Mouse (Mus musculus) forebrain, embryonic 12.5 days (tissue): ENCODE results near the gene Vav2. TPM values are rescaled to one million over a fixed set of nuclear protein-coding genes. Genes with fewer than 3 reads are reported as not detected.
A peak's percentile ranks its signal among the peaks of the same experiment; 100 is the strongest.

Experiments used
- ATAC-seq: fragments of 200-750 bp; cut with Nextera tagmentation; 2 replicates; pipeline ENCODE4 v1.8.0; 2017; ENCODE audit warnings: moderate TSS enrichment; ENCODE audit not compliant: low FRiP score
- H3K27ac ChIP-seq: fragments of 300-500 bp; sonication (generic); 2 replicates; pipeline ENCODE4 v1.5.1; 2016; ENCODE audit warnings: mild to moderate bottlenecking
- H3K27me3 ChIP-seq: fragments of 300-500 bp; sonication (generic); 2 replicates; pipeline ENCODE4 v1.6.1; 2016; ENCODE audit warnings: mild to moderate bottlenecking
- H3K36me3 ChIP-seq: fragments of 300-500 bp; sonication (generic); replicated peaks from 2 replicates; pipeline ENCODE4 v1.6.1; 2016; ENCODE audit warnings: mild to moderate bottlenecking
- H3K4me1 ChIP-seq: fragments of 300-500 bp; sonication (generic); 2 replicates; pipeline ENCODE4 v1.6.1; 2016
- H3K4me2 ChIP-seq: fragments of 300-500 bp; sonication (generic); 2 replicates; pipeline ENCODE4 v1.6.1; 2016; ENCODE audit warnings: mild to moderate bottlenecking, moderate library complexity
- H3K4me3 ChIP-seq: fragments of 300-500 bp; sonication (generic); replicated peaks from 2 replicates; pipeline ENCODE4 v1.5.1; 2016; ENCODE audit warnings: mild to moderate bottlenecking
- H3K9ac ChIP-seq: fragments of 300-500 bp; sonication (generic); 2 replicates; pipeline ENCODE4 v1.6.1; 2016; ENCODE audit warnings: mild to moderate bottlenecking
- H3K9me3 ChIP-seq: fragments of 300-500 bp; sonication (generic); 2 replicates; pipeline ENCODE4 v1.6.1; 2016
- WGBS: fragments of 180-500 bp; shearing (Covaris S2); methylation state at CpG from one replicate; pipeline ENCODE4 v1.1.7; 2016; 5-methylcytosine and 5-hydroxymethylcytosine counted together
- polyA plus RNA-seq: library from polyadenylated mRNA; unstranded; fragments of >200 nt; fragmentation: Nextera tagmentation; extraction: Ambion mirVana; gene quantifications from 2 replicates; pipeline ENCODE4 v1.2.1, GENCODE M21; 2016

Gene Vav2
- polyA plus RNA-seq, 1 experiment from 2014 or later, result 17.2 TPM

DNA sequence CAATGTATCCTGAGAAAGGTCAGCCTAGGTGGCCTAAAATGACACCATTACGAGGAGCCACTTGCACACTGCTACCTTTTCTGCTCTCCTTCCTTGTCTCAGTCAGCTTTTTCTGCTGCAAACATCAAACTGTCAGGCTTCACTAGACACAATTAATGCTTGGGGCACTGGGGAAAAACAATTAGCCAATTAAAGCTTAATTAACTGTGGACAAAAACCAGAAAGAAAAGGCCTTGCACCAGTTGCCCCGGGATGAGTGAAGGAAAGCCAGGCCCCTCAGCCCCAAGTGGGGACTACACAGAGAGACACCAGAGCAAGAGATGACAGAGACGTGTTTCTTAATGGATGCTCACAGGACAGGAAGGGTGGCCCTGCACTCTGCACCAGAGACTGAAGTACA, 51.7 kb downstream of the Vav2 start:
- Histone ChIP-seq H3K4me2 (no peak overlapping the region), H3K27ac (no peak overlapping the region), H3K27me3 (peaks cover 6% of the 10 kb centered on the region; the same call in 1 of the 2 replicates), H3K4me3 (no peak overlapping the region), H3K36me3 (no peaks in the 10 kb centered on the region), H3K4me1 (peaks cover 62% of the 10 kb centered on the region), H3K9me3 (no peaks in the 10 kb centered on the region), H3K9ac (no peak overlapping the region)
- 14% methylated on average over 3 of the region's 3 CpGs for WGBS
- ATAC-seq, result 0 out of 2 replicates have a peak, but pooled peaks have one; percentile 17

- Histone ChIP-seq H3K27ac (no peak overlapping the region), H3K4me1 (peaks cover 46% of the 10 kb centered on the region)
Measured at GRCm38 (mm10) chr2:27373349-27373748, 53.5 kb downstream of the Vav2 start.

GRCm38 (mm10) chr2:27371450-27371849, 55.4 kb downstream of the Vav2 start:
- 88% methylated on average over 2 of the region's 2 CpGs for WGBS
- Histone ChIP-seq H3K9ac (no peak overlapping the region), H3K27ac (no peak overlapping the region), H3K4me3 (no peak overlapping the region), H3K27me3 (peaks cover 2% of the 10 kb centered on the region; the same call in 1 of the 2 replicates), H3K9me3 (no peaks in the 10 kb centered on the region), H3K4me1 (peaks cover 31% of the 10 kb centered on the region), H3K36me3 (no peaks in the 10 kb centered on the region), H3K4me2 (no peak overlapping the region)
- ATAC-seq, result no peak

More at GRCm38 (mm10) chr2:27373349-27373748, 53.5 kb downstream of the Vav2 start:
- Histone ChIP-seq H3K4me2 (no peak overlapping the region), H3K36me3 (no peaks in the 10 kb centered on the region), H3K4me3 (no peak overlapping the region), H3K9me3 (no peaks in the 10 kb centered on the region), H3K27me3 (peaks cover 6% of the 10 kb centered on the region; the same call in 1 of the 2 replicates), H3K9ac (no peak overlapping the region)
- ATAC-seq, result no peak
- 35% methylated on average over 12 of the region's 12 CpGs for WGBS

DNA sequence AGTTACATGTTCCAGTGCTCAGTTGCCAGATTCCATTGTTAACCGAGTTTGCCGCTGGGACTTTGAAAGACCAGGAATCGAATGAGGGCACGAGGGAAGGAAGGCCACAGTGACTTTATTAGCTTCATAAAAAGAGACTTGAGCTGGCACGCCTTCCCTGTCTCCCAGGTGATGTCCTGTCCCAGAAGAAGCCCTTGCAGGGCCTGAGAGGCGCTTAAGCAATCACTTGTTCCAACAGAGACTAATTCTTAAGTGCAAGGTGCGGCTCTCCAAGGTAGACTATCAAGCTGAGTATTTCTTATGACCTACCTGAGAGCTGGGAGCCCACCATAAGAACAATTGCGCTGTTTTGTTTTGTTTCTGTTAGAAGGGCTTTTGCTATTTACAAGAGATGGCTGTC, 57.9 kb downstream of the Vav2 start:
- no peak overlapping the region for H3K27ac ChIP-seq
- ATAC-seq, result no peak
- H3K4me3 ChIP-seq, result no peak overlapping the region
- peaks cover 16% of the 10 kb centered on the region for H3K4me1 ChIP-seq
- no peak overlapping the region for H3K4me2 ChIP-seq
- no peaks in the 10 kb centered on the region for H3K27me3 ChIP-seq
- WGBS, result 84% methylated on average over 8 of the region's 8 CpGs
- H3K9me3 ChIP-seq, result no peaks in the 10 kb centered on the region
- H3K36me3 ChIP-seq, result no peaks in the 10 kb centered on the region
- H3K9ac ChIP-seq, result no peak overlapping the region

DNA sequence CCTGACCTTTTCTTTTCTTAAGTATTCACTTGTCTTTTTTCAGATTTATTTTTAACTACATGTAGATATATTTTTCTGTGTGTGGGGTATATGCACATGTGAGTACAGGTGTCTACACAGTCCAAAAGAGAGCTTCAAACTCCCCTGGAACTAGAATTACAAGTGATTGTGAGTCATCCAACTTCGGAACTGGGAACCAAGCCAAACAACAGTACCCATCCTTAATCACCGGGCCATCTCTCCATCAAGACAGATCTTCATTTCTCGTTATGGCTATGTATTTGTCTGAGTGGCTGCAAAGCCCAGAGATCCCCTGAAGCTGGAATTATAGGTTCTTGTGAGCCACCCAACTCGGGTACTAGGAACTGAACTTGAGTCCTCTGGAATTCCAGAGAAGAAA, 61.5 kb downstream of the Vav2 start:
- Histone ChIP-seq H3K4me2 (no peak overlapping the region), H3K27me3 (no peaks in the 10 kb centered on the region), H3K27ac (no peak overlapping the region), H3K9ac (no peak overlapping the region), H3K36me3 (no peaks in the 10 kb centered on the region), H3K4me1 (peaks cover 31% of the 10 kb centered on the region), H3K4me3 (no peak overlapping the region), H3K9me3 (no peaks in the 10 kb centered on the region)
- 84% methylated on average over 4 of the region's 4 CpGs for WGBS
- no peak for ATAC-seq

- Histone ChIP-seq H3K9me3 (no peaks in the 10 kb centered on the region), H3K27ac (peak overlapping the region; percentile 63; the same call in 1 of the 2 replicates), H3K4me3 (no peak overlapping the region), H3K4me2 (no peak overlapping the region), H3K27me3 (no peaks in the 10 kb centered on the region), H3K4me1 (peaks cover 47% of the 10 kb centered on the region), H3K9ac (no peak overlapping the region), H3K36me3 (no peaks in the 10 kb centered on the region)
- WGBS, result 34% methylated on average over 5 of the region's 5 CpGs
- ATAC-seq, result no peak
Measured at GRCm38 (mm10) chr2:27361786-27362185, 65.0 kb downstream of the Vav2 start.

- peaks cover 67% of the 10 kb centered on the region for H3K4me1 ChIP-seq
- no peak for ATAC-seq
- H3K36me3 ChIP-seq, result no peaks in the 10 kb centered on the region
- 60% methylated on average over 2 of the region's 2 CpGs for WGBS
- no peaks in the 10 kb centered on the region for H3K9me3 ChIP-seq
- no peak overlapping the region for H3K9ac ChIP-seq
- no peak overlapping the region for H3K4me3 ChIP-seq
- no peak overlapping the region for H3K27ac ChIP-seq
- H3K27me3 ChIP-seq, result no peaks in the 10 kb centered on the region
- H3K4me2 ChIP-seq, result no peak overlapping the region
Measured at GRCm38 (mm10) chr2:27358461-27358860, 68.4 kb downstream of the Vav2 start.

GRCm38 (mm10) chr2:27355684-27356083, 71.1 kb downstream of the Vav2 start:
- 49% methylated on average over 4 of the region's 4 CpGs for WGBS
- Histone ChIP-seq H3K4me2 (no peak overlapping the region), H3K36me3 (0 out of 2 replicates have a peak, but pooled peaks cover 8% of the 10 kb centered on the region), H3K9me3 (no peaks in the 10 kb centered on the region), H3K4me3 (no peak overlapping the region), H3K27me3 (no peaks in the 10 kb centered on the region), H3K9ac (no peak overlapping the region), H3K27ac (peak overlapping the region; percentile 21; the same call in 1 of the 2 replicates), H3K4me1 (peaks cover 47% of the 10 kb centered on the region)
- no peak for ATAC-seq

GRCm38 (mm10) chr2:27354610-27355211, 72.1 kb downstream of the Vav2 start:
- Histone ChIP-seq H3K4me3 (no peak overlapping the region), H3K27ac (no peak overlapping the region), H3K27me3 (no peaks in the 10 kb centered on the region), H3K36me3 (peaks cover 17% of the 10 kb centered on the region; the same call in 1 of the 2 replicates), H3K9ac (no peak overlapping the region), H3K9me3 (no peaks in the 10 kb centered on the region), H3K4me2 (no peak overlapping the region), H3K4me1 (peaks cover 37% of the 10 kb centered on the region)
- ATAC-seq, result no peak
- 70% methylated on average over 6 of the region's 6 CpGs for WGBS

DNA sequence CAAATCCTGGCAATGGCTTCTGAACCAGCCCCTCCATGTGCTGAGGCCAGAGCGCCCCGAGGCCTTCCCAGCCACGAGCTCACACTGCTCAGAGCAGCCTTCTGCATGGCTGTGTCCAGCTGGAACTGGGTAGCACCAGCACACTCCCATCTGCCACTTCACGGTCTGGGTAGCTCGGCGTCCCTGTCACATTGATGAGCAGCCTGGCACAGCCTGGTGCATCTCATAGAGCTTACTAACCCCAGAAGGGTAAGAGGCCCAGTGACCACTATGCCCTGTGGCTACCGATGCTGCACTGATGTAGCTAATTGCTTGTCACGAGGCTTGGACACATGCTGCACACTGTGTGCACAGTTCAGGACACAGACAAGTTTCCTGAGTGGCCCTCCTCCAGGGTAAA, 74.1 kb downstream of the Vav2 start:
- H3K36me3 ChIP-seq, result peaks cover 18% of the 10 kb centered on the region; the same call in 1 of the 2 replicates
- H3K4me1 ChIP-seq, result peaks cover 25% of the 10 kb centered on the region
- no peaks in the 10 kb centered on the region for H3K27me3 ChIP-seq
- H3K9me3 ChIP-seq, result no peaks in the 10 kb centered on the region
- H3K9ac ChIP-seq, result no peak overlapping the region
- no peak overlapping the region for H3K4me2 ChIP-seq
- H3K27ac ChIP-seq, result no peak overlapping the region
- 84% methylated on average over 8 of the region's 8 CpGs for WGBS
- H3K4me3 ChIP-seq, result no peak overlapping the region
- ATAC-seq, result peak; percentile 20; the same call in 1 of the 2 replicates

DNA sequence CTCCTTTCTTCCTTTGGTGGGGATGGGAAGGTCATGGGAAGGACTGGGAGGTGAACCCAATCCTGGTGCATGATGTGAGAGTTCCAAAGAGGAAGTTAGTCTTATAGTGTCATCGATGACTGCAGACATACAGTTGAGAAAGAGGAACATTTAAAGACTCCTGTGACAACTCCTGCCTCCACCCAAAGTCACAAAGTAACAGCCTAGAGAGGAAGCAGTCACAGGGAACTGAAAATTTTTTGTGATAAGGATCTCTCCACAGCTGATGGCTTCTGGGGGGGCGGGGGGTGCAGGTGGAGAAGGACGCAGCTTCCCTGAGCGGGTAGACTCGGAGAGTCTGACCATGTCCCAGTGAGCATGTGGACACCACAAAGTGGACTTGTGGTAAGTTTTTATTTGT, 76.5 kb downstream of the Vav2 start:
- ATAC-seq, result no peak
- 96% methylated on average over 5 of the region's 5 CpGs for WGBS
- no peak overlapping the region for H3K27ac ChIP-seq
- no peaks in the 10 kb centered on the region for H3K27me3 ChIP-seq
- no peak overlapping the region for H3K9ac ChIP-seq
- no peaks in the 10 kb centered on the region for H3K9me3 ChIP-seq
- no peak overlapping the region for H3K4me2 ChIP-seq
- peaks cover 11% of the 10 kb centered on the region for H3K4me1 ChIP-seq
- H3K36me3 ChIP-seq, result peaks cover 18% of the 10 kb centered on the region; the same call in 1 of the 2 replicates
- H3K4me3 ChIP-seq, result no peak overlapping the region

DNA sequence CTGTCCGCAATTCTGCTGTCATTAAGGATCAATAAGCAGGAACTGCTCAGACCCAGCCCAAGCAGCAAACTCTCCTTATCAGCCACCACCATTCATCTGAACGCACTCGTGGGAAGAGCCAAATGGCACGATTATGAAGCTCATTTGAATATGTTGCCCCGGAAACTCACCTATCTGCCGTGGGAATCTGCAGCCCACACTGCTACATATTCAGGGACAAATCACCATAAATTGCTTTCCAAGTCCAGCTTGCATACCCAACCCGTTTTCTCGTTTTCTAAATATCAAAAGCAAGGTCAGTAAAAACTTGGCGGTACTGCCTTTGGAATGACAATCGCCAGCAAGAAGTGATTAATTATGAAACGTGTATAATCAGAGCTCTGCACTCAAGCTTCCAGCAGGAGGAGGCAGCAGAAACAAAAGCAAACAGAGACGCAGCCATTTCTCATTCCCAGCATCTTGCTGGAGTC, 82.8 kb downstream of the Vav2 start:
- Histone ChIP-seq H3K9me3 (no peaks in the 10 kb centered on the region), H3K4me1 (peaks cover 33% of the 10 kb centered on the region), H3K36me3 (no peaks in the 10 kb centered on the region), H3K27me3 (no peaks in the 10 kb centered on the region), H3K4me2 (peak overlapping the region; percentile 27), H3K4me3 (no peak overlapping the region), H3K27ac (peak overlapping the region; percentile 76), H3K9ac (no peak overlapping the region; the same call in 1 of the 2 replicates)
- WGBS, result 39% methylated on average over 12 of the region's 12 CpGs
- no peak for ATAC-seq

- 86% methylated on average over 6 of the region's 6 CpGs for WGBS
- H3K4me2 ChIP-seq, result no peak overlapping the region
- H3K4me3 ChIP-seq, result no peak overlapping the region
- H3K9me3 ChIP-seq, result no peaks in the 10 kb centered on the region
- peaks cover 6% of the 10 kb centered on the region; the same call in 1 of the 2 replicates for H3K36me3 ChIP-seq
- peaks cover 53% of the 10 kb centered on the region for H3K4me1 ChIP-seq
- no peak for ATAC-seq
- no peak overlapping the region for H3K9ac ChIP-seq
- H3K27ac ChIP-seq, result no peak overlapping the region
- no peaks in the 10 kb centered on the region for H3K27me3 ChIP-seq
Measured at GRCm38 (mm10) chr2:27340682-27341081, 86.2 kb downstream of the Vav2 start.
